Mouse (Mus musculus) gastrocnemius, postnatal 10 days (tissue): ENCODE data around the gene Dap. TPM values are rescaled to one million over a fixed set of nuclear protein-coding genes. Genes with fewer than 3 reads are reported as not detected.

Experiments
- DNase-seq: peaks from one replicate; pipeline ENCODE4 v3.0.0; 2021; ENCODE audit warnings: mixed read lengths
- total RNA-seq, 2 experiments: library from RNA; stranded (reverse); gene quantifications; 2 replicates each; pipeline ENCODE4 v1.2.3; 2021

Dap gene
- total RNA-seq, 2 experiments from 2014 or later, result 41.3 to 52.9 TPM

GRCm38 (mm10) chr15:31237368-31237767 lies 13.3 kb downstream of the Dap start:
- DNase-seq, result no peak

DNA sequence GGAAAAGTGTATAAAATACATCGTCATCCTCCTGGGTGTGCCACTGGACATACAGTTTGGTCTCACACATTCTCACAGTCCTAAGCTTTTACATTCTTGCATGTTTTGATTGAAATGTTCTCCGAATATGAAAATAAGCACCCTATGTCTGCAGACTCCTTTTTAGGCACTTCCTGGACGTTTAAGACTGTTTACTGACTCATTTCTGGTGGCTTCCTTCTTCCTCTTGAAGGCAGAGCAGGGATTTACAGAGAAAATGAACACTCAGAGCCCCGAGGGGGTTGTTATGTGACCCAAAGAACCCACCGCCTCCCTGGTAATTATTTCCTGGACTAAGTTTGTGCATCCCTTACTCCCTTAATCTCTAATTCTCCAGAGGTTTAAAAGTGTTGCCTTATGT lies 13.8 kb downstream of the Dap start:
- no peak for DNase-seq

DNA sequence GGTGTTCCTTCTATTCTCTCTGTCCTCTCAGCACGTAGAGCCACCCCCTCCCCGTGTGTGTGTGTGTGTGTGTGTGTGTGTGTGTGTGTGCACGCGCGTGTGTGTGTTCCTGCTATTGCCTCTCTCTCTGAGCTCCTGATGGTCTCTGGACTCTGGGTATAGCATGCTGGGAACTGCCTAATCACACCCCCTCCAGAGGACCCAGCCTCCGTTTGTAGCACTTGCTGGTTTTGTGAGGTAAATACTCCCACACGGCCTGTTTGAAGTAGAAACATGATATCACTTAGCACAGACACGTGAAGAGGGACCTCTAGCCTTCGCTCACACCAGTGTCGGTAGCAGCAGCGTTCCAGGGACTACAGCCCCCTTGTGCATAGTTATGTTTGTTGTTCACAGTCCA lies 14.5 kb downstream of the Dap start:
- no peak for DNase-seq

DNA sequence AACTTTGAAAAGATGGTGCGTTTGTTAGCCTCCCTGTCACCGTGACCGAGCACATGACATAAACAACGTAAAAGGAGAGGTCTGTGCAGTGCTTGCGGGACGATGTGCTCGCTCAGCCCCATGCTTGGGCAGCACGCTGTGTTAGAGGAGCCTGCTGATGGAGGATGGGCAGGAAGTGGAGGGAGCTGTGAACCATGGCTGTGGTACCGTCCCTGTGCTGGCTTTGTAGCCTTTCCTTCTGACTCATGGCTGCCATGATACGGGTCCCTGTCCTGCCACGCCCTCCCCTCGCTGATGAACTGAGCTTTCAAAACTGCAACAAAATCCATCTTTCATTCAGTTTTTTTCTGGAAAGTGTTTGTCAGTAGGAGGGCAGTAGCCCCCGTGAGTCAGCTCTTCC lies 15.6 kb downstream of the Dap start:
- DNase-seq, result no peak

DNA sequence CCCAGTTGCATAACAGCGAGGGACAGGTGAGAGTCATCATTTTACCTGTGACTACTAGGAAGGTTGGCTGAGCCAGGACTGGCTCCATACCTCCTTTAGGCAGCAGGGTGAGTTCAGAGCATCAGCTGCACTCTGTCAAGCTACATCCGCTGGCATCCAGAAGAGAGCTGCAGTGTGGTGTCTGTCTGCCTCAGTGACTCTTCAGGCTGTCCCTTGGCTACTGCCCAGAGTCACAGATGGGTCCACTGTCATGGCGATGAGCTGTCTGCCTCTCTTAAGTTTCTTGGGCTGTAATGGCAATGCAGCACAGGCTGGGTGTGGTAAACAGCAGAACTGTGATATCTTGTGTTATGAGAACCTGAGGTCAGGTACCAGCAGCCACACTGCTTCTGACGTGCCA lies 16.1 kb downstream of the Dap start:
- DNase-seq, result no peak

DNA sequence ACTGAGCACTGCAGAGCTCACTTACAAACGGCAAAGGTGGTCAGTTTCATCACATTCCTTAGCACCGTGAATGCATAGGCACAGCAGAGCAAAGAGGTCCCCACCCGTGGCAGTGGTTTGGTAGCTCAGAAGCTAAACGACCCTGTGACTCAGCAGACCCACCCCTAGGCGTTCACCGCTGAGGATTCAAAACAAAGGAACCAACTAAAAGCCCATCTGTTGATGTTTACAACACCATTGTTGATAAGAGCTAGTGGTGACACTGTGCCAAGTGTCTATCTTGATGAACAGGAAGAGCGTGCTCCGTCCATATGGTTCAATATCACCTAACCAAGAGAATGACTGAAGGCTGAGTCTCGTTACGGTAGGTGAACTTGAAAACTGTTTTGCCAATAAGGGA lies 19.1 kb downstream of the Dap start:
- DNase-seq, result no peak

- no peak for DNase-seq
Measured at GRCm38 (mm10) chr15:31244696-31245445, 20.8 kb downstream of the Dap start.

GRCm38 (mm10) chr15:31245934-31246333 lies 21.8 kb downstream of the Dap start:
- no peak for DNase-seq

DNA sequence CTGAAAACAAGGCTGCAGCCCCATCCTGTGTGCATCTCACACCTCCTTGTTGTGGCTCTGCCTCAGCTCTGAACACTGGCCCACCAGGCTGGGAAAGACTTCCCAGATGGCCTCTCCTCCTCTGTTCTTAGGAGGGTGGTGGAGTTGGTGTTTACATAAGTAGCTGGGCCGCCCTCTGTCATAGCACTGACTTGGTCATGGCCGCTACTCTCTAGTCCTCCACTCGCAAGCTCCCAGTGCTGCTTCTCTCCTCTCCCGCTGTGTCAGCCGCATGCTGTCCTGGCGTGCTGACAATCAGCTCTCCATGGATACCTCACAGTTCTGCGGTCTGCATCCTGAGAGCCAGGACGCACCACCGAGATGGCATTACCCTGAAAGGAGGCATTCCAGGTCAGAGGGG lies 22.9 kb downstream of the Dap start:
- no peak for DNase-seq

DNA sequence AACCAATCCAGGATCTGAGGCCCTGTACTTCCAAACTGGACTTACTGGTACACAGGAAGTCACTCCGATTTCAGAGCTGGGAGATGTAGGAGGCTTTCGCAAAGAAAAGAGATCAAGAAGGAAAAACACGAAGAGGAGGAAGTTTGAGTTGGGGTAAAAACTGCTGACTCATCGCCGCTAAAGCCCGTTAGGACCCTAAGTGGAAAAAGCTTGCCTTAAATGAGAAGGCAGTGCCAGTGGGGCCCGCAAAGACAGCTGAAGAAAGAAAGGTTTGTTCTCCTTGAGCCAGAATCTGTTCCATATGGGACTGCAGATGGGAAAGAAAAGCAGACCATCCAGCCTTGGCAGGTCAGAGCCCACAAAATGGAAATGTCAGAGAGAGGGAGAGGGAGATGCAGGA lies 24.8 kb downstream of the Dap start:
- DNase-seq, result no peak

DNA sequence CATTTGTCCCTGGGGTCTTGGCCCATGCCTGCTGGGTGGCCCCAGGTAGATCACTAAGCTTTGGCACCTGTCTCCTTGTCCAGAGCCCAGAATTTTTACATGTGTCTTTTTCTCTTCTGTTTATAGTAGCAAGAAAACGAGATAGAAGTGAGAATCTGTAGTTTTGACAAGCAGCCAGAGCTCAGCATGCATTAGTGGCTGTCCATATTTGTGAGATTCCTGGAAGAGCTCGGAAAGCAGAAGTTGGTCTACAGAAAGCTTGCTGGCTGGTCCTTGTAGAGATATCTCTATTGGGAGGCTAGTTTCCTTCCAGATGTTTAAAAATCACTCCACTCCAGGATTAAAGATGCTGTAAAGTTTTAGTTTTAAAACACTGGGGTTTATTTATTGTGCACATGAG lies 25.9 kb downstream of the Dap start:
- no peak for DNase-seq

DNA sequence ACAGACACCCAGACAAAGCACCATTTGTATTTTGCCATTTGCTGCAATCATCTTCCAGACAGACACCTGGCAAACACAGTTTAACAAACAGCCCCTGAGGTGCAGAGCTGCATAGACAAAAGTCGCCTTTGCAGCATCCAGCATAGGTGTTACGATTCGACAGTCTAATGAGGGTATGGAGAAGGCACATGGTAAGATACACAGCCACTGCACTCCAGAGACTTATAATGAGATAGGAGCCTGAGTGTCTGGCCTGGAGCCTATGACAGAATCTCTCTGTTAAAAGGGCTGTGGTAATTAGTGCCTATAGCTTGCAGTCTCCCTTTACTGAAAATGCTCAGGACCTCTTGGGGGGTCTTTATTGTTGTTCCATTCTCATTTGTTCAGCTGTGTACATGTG lies 26.6 kb downstream of the Dap start:
- DNase-seq, result no peak

DNA sequence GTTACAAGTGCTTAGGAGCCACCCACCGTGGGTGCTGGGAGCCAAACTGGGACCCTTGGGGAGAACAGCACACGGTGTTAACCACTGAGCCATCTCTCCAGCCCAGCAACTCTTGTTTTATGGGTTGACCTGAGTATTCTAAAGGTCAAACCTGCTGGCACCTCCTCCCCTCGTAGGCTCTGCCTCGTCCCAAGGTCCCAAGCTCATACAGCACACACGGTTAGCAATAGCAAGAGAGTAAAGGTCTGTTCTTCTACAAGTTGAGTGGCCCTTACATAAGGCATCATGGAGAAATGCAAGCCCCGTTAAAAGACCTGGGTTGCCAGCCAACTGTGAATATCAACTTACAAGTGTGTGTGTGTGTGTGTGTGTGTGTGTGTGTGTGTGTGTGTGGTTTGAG lies 27.1 kb downstream of the Dap start:
- no peak for DNase-seq

- no peak for DNase-seq
Measured at GRCm38 (mm10) chr15:31252590-31253311, 28.6 kb downstream of the Dap start.

DNA sequence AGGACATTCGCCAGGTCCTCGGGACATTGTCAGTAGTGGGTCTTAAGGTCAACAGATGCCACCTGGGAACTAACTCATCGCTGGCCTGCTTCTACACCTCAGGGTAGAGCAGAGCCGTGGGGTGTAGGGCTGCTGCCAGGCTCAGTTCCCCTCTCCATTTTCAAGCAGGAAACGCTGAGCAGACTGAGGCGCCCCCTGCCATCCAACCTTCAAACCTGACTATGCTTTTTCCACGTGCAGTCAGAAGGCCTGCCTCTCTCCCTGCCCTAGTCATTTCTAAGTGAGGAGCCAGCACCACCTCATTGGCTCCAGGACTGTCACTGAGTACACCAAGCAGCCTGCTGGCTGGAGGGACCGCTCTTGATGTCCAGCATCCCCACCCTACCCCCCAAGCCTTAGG lies 29.3 kb downstream of the Dap start:
- no peak for DNase-seq

DNA sequence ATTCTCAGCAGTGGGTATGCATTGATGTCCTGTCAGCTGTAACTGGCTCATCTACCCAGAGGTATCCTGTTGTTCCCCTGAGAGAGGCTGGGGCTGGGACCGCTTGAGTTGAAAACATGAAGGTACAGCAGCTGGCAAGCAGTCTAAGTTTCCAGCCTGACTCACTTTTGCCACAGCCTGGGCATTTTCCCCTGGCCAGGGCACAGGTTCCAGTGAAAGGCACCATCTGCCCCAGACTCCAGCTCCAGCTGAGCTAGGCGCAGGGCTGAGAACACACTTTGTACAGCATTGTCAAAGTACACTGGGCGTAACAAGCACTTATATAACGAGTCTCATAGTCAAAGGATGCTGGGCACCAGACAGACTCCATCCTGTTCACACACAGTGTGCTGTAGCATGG lies 29.8 kb downstream of the Dap start:
- no peak for DNase-seq

DNA sequence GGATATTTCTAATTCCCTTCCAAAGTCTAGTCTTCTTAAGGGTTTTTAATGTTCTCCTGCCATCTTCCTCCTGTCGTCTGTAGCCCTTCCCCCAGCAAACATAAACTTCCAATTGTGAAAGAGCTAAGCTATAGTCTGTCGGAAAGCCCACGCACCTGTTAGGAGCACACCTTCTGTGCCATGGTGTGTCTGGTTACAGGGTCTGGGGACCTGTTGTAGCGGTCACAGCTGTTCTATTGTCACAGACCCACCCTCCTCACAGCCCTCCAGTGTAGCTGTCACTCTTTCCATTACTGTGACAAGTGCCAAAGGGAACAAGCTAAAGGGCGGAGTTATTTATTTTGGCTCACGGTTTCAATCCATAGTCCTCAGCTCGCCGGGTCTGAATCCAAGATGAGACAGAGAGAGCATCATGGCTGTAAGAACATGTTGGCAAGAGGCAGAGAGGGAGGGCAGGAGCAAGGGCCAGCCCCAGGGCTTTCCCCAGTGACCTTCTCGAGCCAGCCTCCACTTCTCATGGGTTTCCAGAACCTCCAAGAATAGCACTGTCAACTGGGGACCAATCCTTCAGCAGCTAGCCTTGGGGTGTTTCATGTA lies 30.9 kb downstream of the Dap start:
- no peak for DNase-seq

GRCm38 (mm10) chr15:31255762-31256161 lies 31.6 kb downstream of the Dap start:
- no peak for DNase-seq

GRCm38 (mm10) chr15:31257329-31257728 lies 33.2 kb downstream of the Dap start:
- DNase-seq, result no peak

GRCm38 (mm10) chr15:31258029-31258692 lies 34.0 kb downstream of the Dap start:
- no peak for DNase-seq

DNA sequence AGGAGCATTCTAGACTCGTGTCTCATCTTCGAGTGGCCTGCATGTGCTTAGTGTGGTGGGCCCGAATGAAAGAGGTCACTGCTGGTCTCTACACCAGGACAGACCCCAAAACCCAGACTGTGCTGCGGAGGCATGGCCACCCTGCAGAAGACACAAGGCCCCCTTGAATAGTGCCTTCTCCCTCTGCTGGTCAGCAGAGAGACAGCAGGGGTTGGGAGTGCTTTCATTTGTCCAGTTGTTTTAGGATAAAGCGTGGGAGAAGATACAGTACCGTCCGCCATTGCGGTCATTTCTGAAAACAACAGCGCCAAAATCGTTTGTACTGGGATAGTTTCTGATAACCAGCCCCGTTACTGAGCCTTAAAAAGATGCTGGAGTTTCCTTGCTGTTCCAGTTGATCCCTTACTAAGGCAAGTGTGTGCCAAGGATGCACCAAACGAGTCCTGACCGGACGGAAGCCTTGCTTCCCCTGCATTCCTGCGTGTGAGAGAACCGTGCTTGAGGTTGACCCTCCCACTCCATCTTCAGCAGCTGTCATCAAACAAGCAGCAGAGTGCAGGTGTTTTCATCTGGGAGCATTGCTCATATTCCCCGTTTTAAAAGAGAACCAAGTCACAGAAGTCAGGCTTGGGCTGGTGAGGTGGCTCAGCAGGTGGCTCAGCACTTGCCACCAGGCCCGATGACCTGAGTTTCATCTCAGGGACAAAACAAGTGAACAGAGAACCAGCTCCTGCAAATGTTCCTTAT lies 34.8 kb downstream of the Dap start:
- no peak for DNase-seq

DNA sequence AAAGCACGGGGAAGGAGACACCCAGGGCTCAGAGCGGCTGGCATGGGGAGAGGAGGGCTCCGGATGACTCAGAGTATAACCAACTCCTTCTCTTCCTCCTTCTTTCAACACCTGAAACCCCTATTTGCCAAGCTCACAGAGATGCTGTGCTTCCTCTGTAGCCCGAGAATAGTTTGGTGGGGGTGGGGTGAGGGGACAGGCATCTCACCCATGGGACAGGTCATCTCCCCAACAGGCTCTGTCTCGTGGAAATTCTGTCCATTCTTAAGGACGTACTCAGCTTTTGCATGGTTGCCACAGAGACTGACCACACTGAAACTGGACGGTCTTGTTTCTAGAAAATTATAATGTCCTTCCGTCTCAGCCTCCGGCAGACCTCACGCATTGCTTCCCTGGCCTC lies 37.0 kb downstream of the Dap start:
- DNase-seq, result no peak
